Mouse (Mus musculus): ENCODE data around the gene Capzb. TPM values are rescaled to one million over a fixed set of nuclear protein-coding genes. Genes with fewer than 3 reads are reported as not detected.

Capzb gene
- total RNA-seq (2023) = 347 TPM

GRCm38 (mm10) chr4:139192499-139193175 lies at the start of gene Capzb:
Gene Capzb (plus strand): TSS chr4:139192899.

GRCm38 (mm10) chr4:139310171-139310898 lies 117.6 kb downstream of the Capzb start, which contains the start of the genes Pqlc2 and Akr7a5:
Gene Pqlc2 (minus strand): TSS chr4:139310708.
Gene Akr7a5 (plus strand): TSS chr4:139310744.

Other genes with a start within 250 kb of the Capzb start
- gene Rnf186, start 225.8 kb upstream of the Capzb start, total RNA-seq (2023) = not detected
- gene Tmco4, start 220.0 kb upstream of the Capzb start, total RNA-seq (2023) = 44.3 TPM
- gene Htr6, start 117.3 kb upstream of the Capzb start, total RNA-seq (2023) = not detected
- 0.41 TPM for gene Nbl1, start 99.9 kb upstream of the Capzb start, total RNA-seq (2023)
- 95.6 TPM for gene Minos1, start 61.8 kb upstream of the Capzb start, total RNA-seq (2023)
- gene Pqlc2, start 117.8 kb downstream of the Capzb start, total RNA-seq (2023) = 6.3 TPM
- gene Akr7a5, start 117.8 kb downstream of the Capzb start, total RNA-seq (2023) = 13.0 TPM
- gene Mrto4, start 159.7 kb downstream of the Capzb start, total RNA-seq (2023) = 120 TPM
- 37.9 TPM for gene Emc1, start 159.7 kb downstream of the Capzb start, total RNA-seq (2023)
- gene Ubr4, start 159.7 kb downstream of the Capzb start, total RNA-seq (2023) = 253 TPM

Data from CD4-positive naive resting alpha-beta T cell, adult 76 days (primary cell).